Mouse (Mus musculus): ENCODE measurements around the gene Zfp352.
"Not testable (repeated sequence)": the region's sequence is repeated elsewhere in the genome, so short reads cannot be mapped to it uniquely, and the experiment has no call there.

The Zfp352 gene

GRCm38 (mm10) chr4:90218520-90218919 is at the start of gene Zfp352:
Gene Zfp352, plus strand, starts transcription at chr4:90218820.
- DNase-seq = no peak

DNA sequence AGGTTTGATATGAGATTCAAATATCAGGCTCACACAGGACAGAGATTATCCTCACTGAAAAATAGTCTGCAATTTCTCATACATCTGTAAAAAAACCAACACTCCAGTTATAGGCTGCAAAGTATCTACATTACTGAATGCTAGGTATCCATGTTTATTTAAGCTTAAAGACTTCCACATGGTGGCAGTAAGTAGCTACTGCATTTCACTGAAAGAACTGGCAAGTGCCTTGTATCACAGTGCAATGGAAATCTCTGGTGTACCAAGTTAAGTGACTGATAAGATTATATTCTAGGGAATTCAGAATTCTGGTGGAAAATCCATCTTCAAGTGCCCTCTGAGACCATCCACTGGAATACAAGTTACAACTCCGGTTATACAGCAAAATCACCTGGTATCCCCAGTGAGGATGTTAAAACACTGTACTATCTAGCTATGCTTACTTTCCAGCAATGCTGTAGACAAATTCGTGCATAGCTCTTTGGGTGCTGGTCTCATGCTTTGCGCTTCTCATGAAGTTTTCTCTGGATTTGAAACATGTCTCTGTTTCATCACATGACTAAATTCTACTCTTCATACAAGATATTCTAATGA is 47.6 kb upstream of the Zfp352 start:
- DNase-seq = no peak

DNA sequence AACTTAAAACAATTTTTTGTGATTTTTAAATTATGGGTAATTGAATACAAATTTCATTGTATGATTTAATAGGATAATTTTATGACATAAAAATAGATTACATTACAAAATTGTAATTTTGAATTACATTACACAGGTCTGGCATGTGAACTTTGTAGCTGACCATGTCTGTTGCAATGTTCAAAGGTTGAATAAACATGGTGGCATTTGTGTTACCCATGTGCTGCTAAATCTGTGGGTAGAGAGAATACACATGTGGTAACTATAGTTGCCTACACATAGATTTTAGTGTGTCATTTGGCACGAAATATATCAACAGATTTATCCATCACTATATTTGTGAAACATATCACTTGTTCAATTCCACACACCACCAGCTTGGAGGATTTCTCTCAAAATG is 44.6 kb upstream of the Zfp352 start:
- DNase-seq = no peak

DNA sequence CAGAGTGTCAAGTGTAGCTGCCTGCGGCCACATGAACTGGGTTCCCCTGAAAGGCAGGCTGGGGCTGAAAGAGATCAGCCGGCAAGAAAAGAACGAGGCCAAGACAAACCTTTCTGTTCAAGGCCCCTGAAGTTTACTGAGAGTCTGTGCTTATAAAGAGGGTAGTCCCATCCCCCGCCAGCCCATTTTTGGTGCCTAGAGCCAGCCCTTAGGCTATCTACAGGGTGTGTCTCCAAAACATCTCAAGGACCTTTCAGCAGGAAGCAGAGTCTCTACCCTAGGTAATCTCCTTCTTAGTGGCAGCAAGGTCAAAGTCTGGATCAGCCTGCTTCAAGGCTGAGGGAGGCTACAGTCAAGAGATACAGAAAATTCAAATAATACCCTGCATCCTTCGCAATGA is 15.2 kb upstream of the Zfp352 start:
- no peak for DNase-seq

GRCm38 (mm10) chr4:90211475-90211874 is 7.1 kb upstream of the Zfp352 start:
- no peak for DNase-seq

DNA sequence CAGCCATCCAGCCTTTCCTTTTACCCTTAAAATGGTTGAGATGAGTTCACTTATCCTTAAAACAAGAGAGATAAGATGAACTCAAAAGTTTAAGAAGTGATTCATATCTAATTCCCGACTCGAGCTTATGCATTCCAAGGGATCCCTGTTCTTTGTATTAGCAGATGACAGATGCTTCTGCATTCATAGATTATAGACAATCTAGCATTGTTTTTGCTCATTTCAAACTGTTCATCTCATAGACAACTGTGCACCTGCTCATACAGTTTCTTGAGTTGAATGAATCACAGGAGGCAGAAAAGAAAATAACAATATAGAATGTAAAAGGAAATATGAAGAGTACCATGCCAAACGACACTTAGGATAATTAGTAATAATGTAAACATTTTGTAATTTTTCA is 6.5 kb upstream of the Zfp352 start:
- DNase-seq = no peak

DNA sequence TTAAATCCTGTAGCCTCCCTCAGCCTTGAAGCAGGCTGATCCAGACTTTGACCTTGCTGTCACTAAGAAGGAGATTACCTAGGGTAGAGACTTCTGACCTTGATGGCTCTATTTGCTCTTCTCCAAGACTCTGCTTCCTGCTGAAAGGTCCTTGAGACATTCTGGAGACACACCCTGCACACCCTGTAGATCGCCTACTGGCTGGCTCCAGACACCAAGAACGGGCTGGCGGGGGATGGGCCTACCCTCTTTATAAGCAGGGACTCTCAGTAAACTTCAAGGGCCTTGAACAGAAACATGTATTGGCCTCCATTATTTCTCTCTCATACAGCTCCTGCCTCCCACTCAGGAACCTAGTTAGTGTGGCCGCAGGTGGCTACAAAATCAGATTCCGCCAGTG is 17.0 kb downstream of the Zfp352 start:
- DNase-seq = not testable (repeated sequence)

GRCm38 (mm10) chr4:90269781-90270180 is 51.2 kb downstream of the Zfp352 start:
- DNase-seq = no peak

Measured in cerebellum, adult 8-10 months (tissue).